Mouse (Mus musculus): ENCODE results near the gene Kifc3.

- TF ChIP-seq POLR2A (IDR thresholded peaks at IDR 0.05; ENCODE audit: control insufficient read depth, low read depth, low read length) (no peak), CTCF (IDR thresholded peaks at IDR 0.05; ENCODE audit: control insufficient read depth, insufficient read depth, insufficient replicate concordance, low read depth, low read length) (no peak)
Observed at GRCm38 (mm10) chr8:95227151-95227468, 24.5 kb upstream of the Kifc3 start.

Measured in testis, adult 2 months (tissue).